Mouse (Mus musculus) lung, embryonic 16.5 days (tissue): Measurements from ENCODE around the gene Nop58. TPM values are rescaled to one million over a fixed set of nuclear protein-coding genes. Genes with fewer than 3 reads are reported as not detected.
A peak's percentile ranks its signal among the peaks of the same experiment; 100 is the strongest.
"Not testable (repeated sequence)": the region's sequence is repeated elsewhere in the genome, so short reads cannot be mapped to it uniquely, and the experiment has no call there.

Experiments used
- ATAC-seq: fragments of 200-750 bp; cut with Nextera tagmentation; 2 replicates; pipeline ENCODE4 v1.8.0; 2017; ENCODE audit warnings: low read depth, mild to moderate bottlenecking, moderate library complexity
- H3K27ac ChIP-seq: fragments of 300-500 bp; sonication (generic); 2 replicates; pipeline ENCODE4 v1.5.1; 2014; ENCODE audit warnings: mild to moderate bottlenecking, control low read depth, low read length
- H3K27me3 ChIP-seq: fragments of 300-500 bp; sonication (generic); 2 replicates; pipeline ENCODE4 v1.6.1; 2014; ENCODE audit warnings: low read depth, low read length, mixed read lengths; ENCODE audit not compliant: control insufficient read depth, insufficient read depth
- H3K36me3 ChIP-seq: fragments of 300-500 bp; sonication (generic); 2 replicates; pipeline ENCODE4 v1.6.1; 2014; ENCODE audit warnings: low read length; ENCODE audit not compliant: control insufficient read depth, insufficient read depth
- H3K4me1 ChIP-seq: fragments of 300-500 bp; sonication (generic); replicated peaks from 2 replicates; pipeline ENCODE4 v1.6.1; 2014; ENCODE audit warnings: low read length, mixed read lengths; ENCODE audit not compliant: control insufficient read depth, insufficient read depth
- H3K4me2 ChIP-seq: fragments of 300-500 bp; sonication (generic); 2 replicates; pipeline ENCODE4 v1.6.1; 2014; ENCODE audit warnings: low read depth, low read length, control low read depth
- H3K4me3 ChIP-seq: fragments of 300-500 bp; sonication (generic); 2 replicates; pipeline ENCODE4 v1.5.1; 2014; ENCODE audit warnings: mild to moderate bottlenecking, low read length, control low read depth
- H3K9ac ChIP-seq: fragments of 300-500 bp; sonication (generic); 2 replicates; pipeline ENCODE4 v1.6.1; 2014; ENCODE audit warnings: low read length, control low read depth
- H3K9me3 ChIP-seq: fragments of 300-500 bp; sonication (generic); 2 replicates; pipeline ENCODE4 v1.6.1; 2016; ENCODE audit warnings: low read length; ENCODE audit not compliant: control insufficient read depth
- WGBS: fragments of 180-500 bp; shearing (Covaris S2); extraction: QIAGEN DNeasy Blood & Tissue Kit; methylation state at CpG from one replicate; pipeline ENCODE4 v1.1.7; 2014; 5-methylcytosine and 5-hydroxymethylcytosine counted together
- polyA plus RNA-seq: library from polyadenylated mRNA; unstranded; fragments of >200 nt; fragmentation: Nextera tagmentation; extraction: Ambion mirVana; gene quantifications from 2 replicates; pipeline ENCODE4 v1.2.1, GENCODE M21; 2015

Gene Nop58
- polyA plus RNA-seq = 188 and 207 TPM in 2 replicates

- peak; percentile 98 for ATAC-seq
- Histone ChIP-seq H3K4me2 (peak within 1 kb of the TSS; percentile 83), H3K9me3 (no peaks in the 10 kb centered on the region), H3K27me3 (no peaks in the 10 kb centered on the region; the same call in 1 of the 2 replicates), H3K27ac (peak within 1 kb of the TSS; percentile 85), H3K36me3 (no peaks in the 10 kb centered on the region), H3K4me1 (peaks cover 14% of the 10 kb centered on the region), H3K4me3 (peak within 1 kb of the TSS; percentile 78), H3K9ac (peak within 1 kb of the TSS; percentile 78)
- under 1% methylated on average over 49 of the region's 49 CpGs for WGBS
Measured at GRCm38 (mm10) chr1:59684819-59685755, at the start of gene Nop58. Gene Nop58, plus strand, starts transcription at chr1:59684971.

GRCm38 (mm10) chr1:59636349-59636748, 48.4 kb upstream of the Nop58 start:
- no peaks in the 10 kb centered on the region; the same call in 1 of the 2 replicates for H3K4me1 ChIP-seq
- H3K9me3 ChIP-seq = no peaks in the 10 kb centered on the region
- no peaks in the 10 kb centered on the region for H3K27me3 ChIP-seq
- no peak overlapping the region for H3K27ac ChIP-seq
- peaks cover 4% of the 10 kb centered on the region for H3K36me3 ChIP-seq
- no peak overlapping the region for H3K4me2 ChIP-seq
- ATAC-seq = no peak
- H3K9ac ChIP-seq = no peak overlapping the region
- no peak overlapping the region for H3K4me3 ChIP-seq
- 79% methylated on average over 1 of the region's 1 CpGs for WGBS

GRCm38 (mm10) chr1:59638371-59638770, 46.4 kb upstream of the Nop58 start:
- no peak for ATAC-seq
- whole genome bisulfite sequencing = 76% methylated on average over 3 of the region's 3 CpGs
- no peak overlapping the region for H3K27ac ChIP-seq
- H3K4me1 ChIP-seq = no peaks in the 10 kb centered on the region; the same call in 1 of the 2 replicates
- no peak overlapping the region for H3K4me2 ChIP-seq
- H3K9ac ChIP-seq = no peak overlapping the region
- H3K9me3 ChIP-seq = no peaks in the 10 kb centered on the region
- no peak overlapping the region for H3K4me3 ChIP-seq
- H3K27me3 ChIP-seq = no peaks in the 10 kb centered on the region
- peaks cover 9% of the 10 kb centered on the region for H3K36me3 ChIP-seq

- Histone ChIP-seq H3K27ac (no peak overlapping the region), H3K36me3 (peaks cover 12% of the 10 kb centered on the region), H3K27me3 (no peaks in the 10 kb centered on the region), H3K9me3 (no peaks in the 10 kb centered on the region), H3K4me2 (no peak overlapping the region), H3K4me1 (no peaks in the 10 kb centered on the region), H3K9ac (no peak overlapping the region), H3K4me3 (no peak overlapping the region)
- WGBS = 57% methylated on average over 1 of the region's 1 CpGs
- ATAC-seq = no peak
Measured at GRCm38 (mm10) chr1:59642488-59642887, 42.3 kb upstream of the Nop58 start.

GRCm38 (mm10) chr1:59646502-59646901, 38.3 kb upstream of the Nop58 start:
- H3K36me3 ChIP-seq = peaks cover 18% of the 10 kb centered on the region
- not testable (repeated sequence) for H3K4me3 ChIP-seq, ATAC-seq, H3K27ac ChIP-seq, H3K9me3 ChIP-seq, H3K4me2 ChIP-seq, H3K4me1 ChIP-seq, H3K9ac ChIP-seq, H3K27me3 ChIP-seq
- 87% methylated on average over 2 of the region's 2 CpGs for WGBS

- H3K9ac ChIP-seq = no peak overlapping the region
- no peak overlapping the region for H3K4me3 ChIP-seq
- 85% methylated on average over 3 of the region's 3 CpGs for WGBS
- ATAC-seq = no peak
- H3K4me2 ChIP-seq = no peak overlapping the region
- no peaks in the 10 kb centered on the region for H3K4me1 ChIP-seq
- no peaks in the 10 kb centered on the region for H3K27me3 ChIP-seq
- H3K36me3 ChIP-seq = peaks cover 19% of the 10 kb centered on the region
- H3K27ac ChIP-seq = no peak overlapping the region
- no peaks in the 10 kb centered on the region for H3K9me3 ChIP-seq
Measured at GRCm38 (mm10) chr1:59651201-59651819, 33.5 kb upstream of the Nop58 start.

- H3K27me3 ChIP-seq = no peaks in the 10 kb centered on the region
- peaks cover 12% of the 10 kb centered on the region for H3K36me3 ChIP-seq
- 80% methylated on average over 3 of the region's 3 CpGs for WGBS
- H3K4me3 ChIP-seq = no peak overlapping the region
- H3K9ac ChIP-seq = no peak overlapping the region
- no peak for ATAC-seq
- no peak overlapping the region for H3K27ac ChIP-seq
- no peaks in the 10 kb centered on the region for H3K4me1 ChIP-seq
- H3K9me3 ChIP-seq = no peaks in the 10 kb centered on the region
- no peak overlapping the region for H3K4me2 ChIP-seq
Measured at GRCm38 (mm10) chr1:59653243-59653911, 31.4 kb upstream of the Nop58 start.

GRCm38 (mm10) chr1:59656244-59657171, 28.3 kb upstream of the Nop58 start:
- Histone ChIP-seq H3K27ac (no peak overlapping the region), H3K4me3 (no peak overlapping the region), H3K9me3 (no peaks in the 10 kb centered on the region), H3K9ac (no peak overlapping the region), H3K27me3 (no peaks in the 10 kb centered on the region), H3K4me1 (no peaks in the 10 kb centered on the region), H3K36me3 (peaks cover 5% of the 10 kb centered on the region), H3K4me2 (no peak overlapping the region)
- ATAC-seq = peak; percentile 88
- WGBS = 61% methylated on average over 7 of the region's 7 CpGs
